Mouse (Mus musculus): ENCODE measurements at regions not wholly inside any gene's neighbourhood (a gene's known extent, or its start where the extent isn't known, plus 50 kb on each side); places are given as distances from the start of the nearest gene placed in this dataset.
A peak's percentile ranks its signal among the peaks of the same experiment; 100 is the strongest.

DNA sequence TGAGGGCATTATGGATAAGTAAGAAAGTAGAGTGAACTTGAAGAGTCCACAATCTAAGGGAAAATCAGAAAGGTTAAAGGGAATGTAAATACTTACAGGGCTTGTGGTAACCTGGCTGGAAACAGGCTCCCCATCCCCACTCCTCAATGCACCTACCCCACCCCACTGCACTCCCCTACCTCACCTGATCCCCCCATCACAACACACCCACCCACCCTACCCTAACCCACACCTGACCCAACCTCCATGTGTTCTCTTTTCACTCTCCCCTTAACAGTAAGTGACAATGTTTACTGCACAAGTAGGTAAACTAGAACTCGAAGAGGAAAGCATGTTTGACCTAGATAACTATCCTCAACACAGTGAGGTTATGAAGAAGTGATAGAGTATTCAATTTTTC is 247.9 kb upstream of the Zc3h15 start:
- no peak for DNase-seq (ENCODE audit: low spot score)

DNA sequence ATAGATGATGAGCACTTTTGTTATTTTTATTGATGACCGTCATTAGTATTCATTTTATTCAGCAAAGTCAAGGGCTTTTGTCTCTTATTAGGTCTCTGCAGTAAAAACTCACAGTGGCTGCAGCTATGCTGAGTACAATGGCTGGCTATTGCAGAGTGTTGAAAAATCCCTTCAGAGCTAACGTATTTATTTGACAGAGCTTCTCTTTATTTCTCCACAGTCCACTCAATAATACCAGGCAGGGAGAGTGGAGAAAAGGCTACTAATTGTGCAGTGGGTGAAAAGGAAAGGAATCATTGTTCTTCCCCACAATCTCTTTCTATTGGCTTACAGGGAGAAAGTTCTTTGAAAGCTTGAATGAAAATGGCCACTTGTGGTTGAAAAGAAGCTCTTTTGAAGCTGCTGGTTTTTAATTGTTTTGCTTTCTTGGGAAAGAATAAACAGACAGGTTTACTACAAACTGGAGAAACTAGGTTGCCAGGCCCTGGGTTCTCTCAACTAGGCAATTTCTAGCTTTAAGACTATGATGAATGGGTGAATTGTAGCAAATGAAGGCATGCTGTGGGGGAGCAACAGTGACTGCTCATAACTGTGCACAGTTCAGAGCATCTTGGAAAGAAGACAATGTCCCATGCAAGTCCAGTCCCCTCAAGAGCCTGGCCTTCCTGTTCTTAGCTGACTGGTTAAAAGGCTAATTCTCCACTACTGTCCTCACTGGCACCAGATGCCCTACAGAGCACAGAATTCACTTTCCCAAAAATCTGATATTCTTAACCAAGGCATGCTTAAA is 247.2 kb upstream of the Zc3h15 start:
- DNase-seq (ENCODE audit: low spot score), result no peak

DNA sequence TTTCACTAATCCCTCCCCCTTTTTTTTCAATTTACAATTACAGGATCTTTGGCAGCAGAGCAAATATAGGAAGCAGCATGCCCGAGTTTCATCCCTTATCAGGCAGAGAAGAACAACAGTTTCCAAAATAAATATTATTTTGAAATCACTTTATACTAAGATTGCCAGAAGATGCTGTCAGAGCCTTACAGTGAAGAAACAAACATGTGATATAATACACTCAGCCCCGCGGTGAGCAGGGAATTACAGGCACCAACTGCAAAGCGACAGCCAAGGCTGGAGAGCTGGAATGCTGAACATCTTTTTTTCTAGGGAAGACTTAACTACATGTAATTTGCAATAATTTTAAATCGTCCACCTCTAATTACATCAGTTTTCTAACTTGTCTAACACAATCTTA is 201.5 kb upstream of the Zc3h15 start:
- DNase-seq (ENCODE audit: low spot score), result peak; percentile 36

DNA sequence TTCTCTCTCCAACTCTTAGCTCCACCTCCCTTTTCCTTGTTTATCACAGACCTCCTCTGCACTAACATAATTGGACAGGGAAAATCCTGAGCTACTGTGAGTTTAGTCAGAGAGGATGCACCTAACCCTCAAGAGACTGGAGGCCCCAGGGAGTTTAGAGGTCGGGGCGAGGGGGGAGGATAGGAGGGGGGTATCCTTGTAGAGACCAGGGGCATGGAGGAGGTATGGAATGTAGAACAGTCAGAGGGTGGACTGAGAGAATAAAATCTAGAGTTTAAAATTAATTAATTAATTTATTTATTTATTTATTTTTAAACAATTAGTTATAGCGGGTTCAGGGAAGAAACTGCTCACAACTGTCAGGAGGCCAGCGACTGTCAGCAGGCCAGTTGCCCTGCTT is 192.9 kb upstream of the Zc3h15 start:
- no peak for DNase-seq (ENCODE audit: low spot score)

Data from heart, adult 8-10 months (tissue).